Mouse (Mus musculus): Measurements from ENCODE around the gene Mthfd2. TPM values are rescaled to one million over a fixed set of nuclear protein-coding genes. Genes with fewer than 3 reads are reported as not detected.

Mthfd2 gene
- total RNA-seq, 2 experiments from 2014 or later: 5.7 to 8.1 TPM

- no peak; the same call in 1 of the 2 replicates for TF ChIP-seq CTCF (IDR thresholded peaks at IDR 0.05)
- Histone ChIP-seq H3K27ac (no peak overlapping the region), H3K4me3 (no peak overlapping the region)
- intact Hi-C loops (cut with DNase I): no loop called here
- no peak for DNase-seq (ENCODE audit: extremely low spot score in 1 of 2, low spot score in 2 of 2)
Measured at GRCm38 (mm10) chr6:83264516-83264915, 61.2 kb downstream of the Mthfd2 start.

Other genes starting within 250 kb of the Mthfd2 start
- 10 to 100 TPM; 24.3 to 27.0 TPM for gene Pcgf1, start 248.0 kb downstream of the Mthfd2 start, total RNA-seq (2021)
- gene Lbx2, start 239.5 kb downstream of the Mthfd2 start, total RNA-seq (2021): 1 to 10 TPM in 1 of 2 experiments, not detected in 1; 1.9 TPM
- 1 to 10 TPM; 6.8 to 7.8 TPM for gene Ccdc142, start 224.3 kb downstream of the Mthfd2 start, total RNA-seq (2021)
- 1 to 10 TPM; 4.6 to 6.9 TPM for gene Gm42688, start 224.3 kb downstream of the Mthfd2 start, total RNA-seq (2021)
- 10 to 100 TPM; 57.5 to 61.7 TPM for gene Mrpl53, start 216.9 kb downstream of the Mthfd2 start, total RNA-seq (2021)
- 10 to 100 TPM; 28.6 to 29.5 TPM for gene Mogs, start 210.4 kb downstream of the Mthfd2 start, total RNA-seq (2021)
- 10 to 100 TPM; 42.4 to 42.5 TPM for gene Wbp1, start 204.3 kb downstream of the Mthfd2 start, total RNA-seq (2021)
- gene Ino80b, start 200.5 kb downstream of the Mthfd2 start, total RNA-seq (2021): 10 to 100 TPM; 19.9 to 22.2 TPM
- 10 to 100 TPM; 87.0 to 97.5 TPM for gene Rtkn, start 190.4 kb downstream of the Mthfd2 start, total RNA-seq (2021)
- 10 to 100 TPM; 26.0 to 26.6 TPM for gene Wdr54, start 169.5 kb downstream of the Mthfd2 start, total RNA-seq (2021)
- gene 1700003E16Rik, start 169.5 kb downstream of the Mthfd2 start, total RNA-seq (2021): 10 to 100 TPM; 30.9 to 35.6 TPM
- gene Dctn1, start 160.0 kb downstream of the Mthfd2 start, total RNA-seq (2021): 100 to 1,000 TPM; 369 to 376 TPM
- 1 to 10 TPM in 1 of 2 experiments, under 1 TPM in 1; 0.84 to 1.3 TPM for gene Slc4a5, start 106.1 kb downstream of the Mthfd2 start, total RNA-seq (2021)
- gene Mob1a, start 108 bp upstream of the Mthfd2 start, total RNA-seq (2021): 10 to 100 TPM; 18.9 to 22.0 TPM
- 10 to 100 TPM; 49.3 to 54.3 TPM for gene Bola3, start 23.2 kb upstream of the Mthfd2 start, total RNA-seq (2021)
- 10 to 100 TPM; 74.6 to 90.0 TPM for gene Tet3, start 133.2 kb upstream of the Mthfd2 start, total RNA-seq (2021)
- 10 to 100 TPM; 25.2 to 31.0 TPM for gene Dguok, start 181.1 kb upstream of the Mthfd2 start, total RNA-seq (2021)
- not detected for gene Actg2, start 210.4 kb upstream of the Mthfd2 start, total RNA-seq (2021)
- 10 to 100 TPM; 30.2 to 30.6 TPM for gene Stambp, start 246.8 kb upstream of the Mthfd2 start, total RNA-seq (2021)